Mouse (Mus musculus) layer of hippocampus, adult 8-10 months (tissue): ENCODE measurements around the gene Odf2. TPM values are rescaled to one million over a fixed set of nuclear protein-coding genes. Genes with fewer than 3 reads are reported as not detected.
"Not testable (repeated sequence)": the region's sequence is repeated elsewhere in the genome, so short reads cannot be mapped to it uniquely, and the experiment has no call there.

Source experiments
- DNase-seq, 2 experiments: peaks; one replicate each; pipeline ENCODE4 v3.0.0; 2022; ENCODE audit warnings: low spot score in 2 of 2
- total RNA-seq, 4 experiments: library from RNA; stranded (reverse); gene quantifications; 2 replicates each; pipeline ENCODE4 v1.2.4; 2022

Gene Odf2
- total RNA-seq, 4 experiments from 2014 or later: 104 to 124 (median 114) TPM

GRCm38 (mm10) chr2:29868949-29869645 lies 19.9 kb upstream of the Odf2 start, which contains the start of gene Cercam:
Cercam (plus strand) TSS chr2:29869164.
- DNase-seq: peak; percentile 76 to 77

- no peak for DNase-seq
Measured at GRCm38 (mm10) chr2:29869646-29870451, 19.2 kb upstream of the Odf2 start.

- no peak for DNase-seq
Measured at GRCm38 (mm10) chr2:29872581-29873295, 16.3 kb upstream of the Odf2 start.

- no peak for DNase-seq
Measured at GRCm38 (mm10) chr2:29873801-29874200, 15.2 kb upstream of the Odf2 start.

- DNase-seq: no peak
Measured at GRCm38 (mm10) chr2:29878061-29878460, 11.0 kb upstream of the Odf2 start.

- DNase-seq: no peak
Measured at GRCm38 (mm10) chr2:29879191-29879590, 9.8 kb upstream of the Odf2 start.

GRCm38 (mm10) chr2:29879964-29880830 lies 8.8 kb upstream of the Odf2 start:
- no peak for DNase-seq

GRCm38 (mm10) chr2:29886659-29887292 lies 2.2 kb upstream of the Odf2 start:
- DNase-seq: not testable (repeated sequence)

- peak; percentile 78 to 84 for DNase-seq
Measured at GRCm38 (mm10) chr2:29889991-29890833, 1.2 kb downstream of the Odf2 start.

- DNase-seq: no peak
Measured at GRCm38 (mm10) chr2:29891773-29892172, 2.8 kb downstream of the Odf2 start.

GRCm38 (mm10) chr2:29896071-29896470 lies 7.0 kb downstream of the Odf2 start:
- no peak for DNase-seq

- DNase-seq: no peak
Measured at GRCm38 (mm10) chr2:29897366-29897765, 8.3 kb downstream of the Odf2 start.

GRCm38 (mm10) chr2:29898081-29898480 lies 9.1 kb downstream of the Odf2 start:
- no peak for DNase-seq

- no peak for DNase-seq
Measured at GRCm38 (mm10) chr2:29902194-29902593, 13.2 kb downstream of the Odf2 start.

- DNase-seq: not testable (repeated sequence)
Measured at GRCm38 (mm10) chr2:29908171-29908570, 19.1 kb downstream of the Odf2 start.

- no peak for DNase-seq
Measured at GRCm38 (mm10) chr2:29910042-29910441, 21.0 kb downstream of the Odf2 start.

GRCm38 (mm10) chr2:29917621-29918020 lies 28.6 kb downstream of the Odf2 start:
- no peak for DNase-seq

- DNase-seq: peak; percentile 28 to 30
Measured at GRCm38 (mm10) chr2:29922011-29922410, 33.0 kb downstream of the Odf2 start.

GRCm38 (mm10) chr2:29926542-29926941 lies 37.5 kb downstream of the Odf2 start:
- no peak for DNase-seq

GRCm38 (mm10) chr2:29930506-29930905 lies 41.5 kb downstream of the Odf2 start:
- peak; percentile 37 to 48 for DNase-seq
